Mouse (Mus musculus) embryo, embryonic 9.5 days (tissue): ENCODE data around the gene Knop1.

Experiments
- DNase-seq: peaks from one replicate; pipeline ENCODE4 v3.0.0-alpha.2; 2017; ENCODE audit errors: extremely low spot score

Gene Knop1

DNA sequence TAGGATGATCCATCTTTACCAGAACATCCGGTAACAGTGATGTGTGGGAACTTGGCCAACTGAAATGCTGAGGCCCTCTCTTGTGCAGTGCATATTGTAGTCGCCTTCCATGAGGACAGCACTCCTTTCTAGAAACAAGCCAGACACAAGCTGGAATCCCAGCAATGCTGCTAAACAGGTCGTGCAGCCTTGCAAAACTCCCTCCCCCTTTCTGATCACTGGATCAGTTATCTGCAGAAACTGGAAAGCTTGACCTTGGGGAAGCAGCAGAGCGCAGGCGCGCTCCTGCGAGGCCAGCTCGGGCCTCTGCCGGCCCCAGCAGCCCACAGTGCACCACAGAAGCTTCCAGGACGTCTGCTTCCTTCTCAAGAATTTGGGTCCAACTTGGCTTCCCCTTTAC is 7.3 kb downstream of the Knop1 start:
- DNase-seq, result peak; percentile 26

DNA sequence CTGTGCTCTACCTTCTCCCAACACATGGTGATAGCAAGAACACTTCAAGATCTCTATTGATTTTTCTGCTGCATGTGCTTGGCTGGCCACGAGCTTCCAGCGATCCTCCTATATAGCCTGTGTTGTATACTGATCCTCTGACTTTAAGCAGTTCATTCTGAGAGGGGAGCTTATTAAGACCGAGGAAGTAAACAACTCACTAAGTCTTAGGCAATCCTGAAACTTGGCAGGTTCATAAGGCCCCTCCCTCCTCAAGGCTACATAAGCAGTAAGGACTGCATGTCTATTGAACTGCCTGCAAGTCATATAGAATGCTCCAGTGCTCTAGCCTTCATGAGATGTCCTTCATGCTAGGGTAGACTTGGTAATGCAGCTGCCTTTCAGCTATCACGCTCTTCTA is 9.7 kb downstream of the Knop1 start:
- no peak for DNase-seq

DNA sequence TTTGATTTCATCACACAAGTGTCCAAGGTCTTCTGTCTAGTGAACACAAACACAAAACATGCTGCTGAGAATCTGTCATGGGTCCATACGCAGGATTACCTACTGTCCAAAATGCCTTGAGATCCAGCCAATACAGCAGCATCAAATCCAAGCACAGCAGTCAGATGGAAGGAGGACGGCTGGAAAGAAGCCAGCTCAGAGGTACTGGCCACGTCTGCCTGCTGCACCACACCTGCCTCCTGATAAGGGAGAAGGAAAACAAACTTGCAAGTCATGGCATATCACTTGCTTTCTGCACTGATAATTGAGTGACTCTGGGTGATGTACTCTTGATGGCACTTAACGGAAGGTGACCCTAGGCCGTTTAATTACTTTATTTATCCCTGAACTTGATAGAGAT is 10.9 kb downstream of the Knop1 start:
- DNase-seq, result no peak

DNA sequence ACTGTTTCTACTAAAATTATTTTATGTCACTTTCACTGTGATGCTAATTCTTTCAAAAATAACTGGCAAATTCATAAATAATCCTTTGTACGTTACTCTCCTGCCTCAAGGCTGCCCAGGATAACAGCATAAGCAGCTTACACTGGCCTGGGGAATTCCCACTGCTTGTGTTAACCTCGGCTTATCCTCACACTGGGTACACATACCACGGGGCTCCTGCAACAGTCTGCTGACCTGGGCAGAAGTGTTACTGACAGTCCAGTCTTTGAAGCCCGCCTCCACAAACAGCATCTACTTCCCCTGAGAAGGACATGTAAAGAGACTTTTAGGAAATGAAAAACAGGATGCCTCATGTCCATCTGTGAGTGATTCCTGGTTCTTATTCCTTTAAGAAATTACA is 13.1 kb downstream of the Knop1 start:
- no peak for DNase-seq

DNA sequence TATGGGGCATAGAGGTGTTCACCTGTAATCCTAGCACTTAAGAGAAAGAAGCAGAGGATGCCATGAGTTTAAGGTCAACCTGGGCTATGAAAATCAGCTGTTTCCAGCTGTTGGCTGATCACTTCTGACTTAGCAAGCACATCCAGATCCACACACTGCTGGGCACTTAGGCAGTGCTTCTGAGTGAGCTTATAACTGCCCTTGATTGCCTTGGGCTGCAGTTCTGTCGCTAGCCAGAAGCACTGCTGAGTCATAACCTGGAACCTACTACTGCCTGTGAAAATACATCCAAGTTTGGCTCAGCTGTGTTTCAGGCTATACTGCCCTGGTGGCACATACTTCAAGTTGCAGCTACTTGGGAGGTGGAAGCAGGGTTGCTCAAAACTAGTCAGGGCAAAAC is 14.3 kb downstream of the Knop1 start:
- DNase-seq, result no peak

DNA sequence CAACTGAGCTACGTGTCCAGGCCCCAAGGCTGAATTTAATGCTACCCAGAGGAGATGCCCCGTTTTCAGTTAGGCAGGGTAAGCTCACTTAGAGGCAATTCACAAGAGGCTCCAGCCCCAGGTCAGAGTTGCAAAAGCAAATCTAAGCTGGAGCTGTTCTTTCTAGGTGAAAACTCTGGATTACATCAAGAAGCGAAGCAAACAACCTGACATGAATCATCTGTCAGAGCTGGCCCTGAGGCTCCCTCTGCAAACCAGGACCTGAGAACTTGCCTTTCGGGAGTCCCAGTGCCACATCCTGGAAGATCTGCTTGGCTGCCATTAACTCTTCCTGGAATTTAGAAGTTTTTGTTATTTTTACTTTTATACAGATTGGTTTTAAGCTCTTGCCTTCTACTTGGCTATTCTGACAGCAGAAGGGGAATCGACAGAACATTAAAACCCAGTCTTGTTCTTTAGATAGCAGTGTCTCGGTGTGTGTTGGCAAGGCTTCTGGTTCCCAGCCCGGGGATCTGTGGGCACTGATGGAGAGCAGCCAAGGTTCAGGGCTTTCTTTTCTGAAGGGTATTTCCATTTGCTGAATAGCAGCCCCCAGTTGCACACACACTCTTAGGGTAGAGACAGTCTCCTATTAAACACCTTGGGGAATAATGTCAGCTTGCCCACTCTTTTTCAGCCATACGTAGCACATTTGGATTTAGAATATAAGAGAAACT is 14.9 kb downstream of the Knop1 start:
- no peak for DNase-seq

DNA sequence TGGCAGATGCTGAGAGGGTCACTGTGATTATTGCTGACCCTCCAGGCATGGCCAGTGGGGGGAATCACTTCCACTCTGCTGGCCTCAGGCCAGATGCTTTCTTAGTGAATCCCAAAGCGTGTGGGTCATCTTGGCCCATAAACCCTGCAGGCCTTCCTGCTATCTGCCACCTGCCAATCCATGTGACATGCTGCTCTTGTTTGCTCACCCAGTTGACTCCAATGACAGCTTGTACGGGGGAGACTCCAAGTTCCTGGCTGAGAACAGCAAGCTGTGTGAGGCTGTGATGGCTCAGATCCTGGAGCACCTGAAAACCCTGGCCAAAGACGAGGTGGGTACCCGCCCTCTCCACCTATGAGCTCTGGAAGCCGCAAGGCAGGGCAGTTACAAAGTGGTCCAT is 18.2 kb downstream of the Knop1 start:
- no peak for DNase-seq

DNA sequence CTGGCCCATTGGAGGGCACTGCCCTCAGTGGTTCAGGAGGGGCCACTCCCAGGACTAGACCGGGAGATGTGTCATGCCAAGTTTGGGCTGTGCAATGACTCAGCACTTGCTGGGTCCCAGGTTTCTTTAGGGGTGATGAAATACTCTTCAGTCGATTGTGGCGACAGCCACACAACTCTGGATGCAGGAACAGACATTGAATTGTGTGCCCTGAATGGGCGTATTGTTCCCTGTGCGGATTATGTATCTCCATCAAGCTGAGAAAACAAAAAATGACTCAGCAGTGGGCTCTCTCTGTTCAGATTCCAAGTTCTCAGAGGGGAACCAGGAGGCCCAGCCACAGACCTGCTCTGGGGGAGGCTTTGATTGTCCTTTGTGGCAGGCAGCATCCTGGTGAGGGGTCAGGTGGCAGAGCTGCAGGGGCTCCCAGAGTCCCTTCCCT is 28.1 kb downstream of the Knop1 start:
- no peak for DNase-seq

DNA sequence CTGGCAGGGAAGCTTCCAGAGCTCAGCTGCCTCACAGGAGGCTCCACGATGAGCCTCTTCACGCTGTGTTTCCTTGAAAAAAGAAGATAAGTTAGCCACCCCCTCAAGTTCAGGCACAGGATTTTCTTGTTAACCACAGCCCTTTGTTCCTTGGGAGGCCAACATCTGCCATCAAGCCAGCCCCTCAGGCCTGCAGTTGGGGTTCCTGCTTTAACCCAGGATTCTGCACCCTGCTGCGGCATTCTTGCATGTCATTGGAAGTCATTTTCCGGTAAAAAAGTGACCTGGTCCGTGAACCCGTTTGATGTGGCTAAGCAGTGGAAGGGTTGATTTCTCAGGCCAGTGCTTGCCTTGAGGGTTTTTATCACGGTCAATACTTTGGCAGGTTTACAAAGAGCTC is 31.6 kb downstream of the Knop1 start:
- no peak for DNase-seq

DNA sequence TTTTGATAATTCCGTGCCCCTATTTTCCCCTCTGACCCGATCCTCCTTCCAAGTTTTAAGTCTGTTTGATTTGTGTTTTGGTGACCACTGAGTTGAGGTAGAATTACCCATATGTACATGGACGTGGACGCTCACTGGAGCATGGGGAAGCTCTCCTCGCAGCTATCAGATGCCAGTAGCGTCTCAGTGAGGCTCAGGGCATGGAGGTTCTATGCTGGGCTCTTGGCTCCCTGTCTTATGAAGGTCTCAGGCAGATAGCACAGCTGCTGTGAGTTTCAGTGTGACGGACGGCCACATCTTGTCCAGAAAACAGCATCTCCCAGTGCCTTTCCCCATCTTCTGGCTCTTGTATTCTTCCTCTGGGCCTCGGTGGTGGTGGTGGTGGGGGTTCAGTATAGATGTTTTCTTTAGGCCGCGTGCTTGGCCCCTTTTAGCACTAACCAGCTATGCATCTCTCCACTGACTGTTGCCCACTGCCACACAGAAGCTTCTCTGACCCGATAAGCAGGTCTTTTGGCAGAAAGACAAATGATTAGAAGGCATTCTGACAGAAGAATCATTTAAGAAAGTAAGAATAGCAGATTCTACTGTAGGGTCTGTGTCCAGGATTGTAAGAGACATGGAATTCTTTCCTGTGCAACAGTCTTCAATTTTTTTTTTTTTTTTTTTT is 34.0 kb downstream of the Knop1 start:
- DNase-seq, result no peak

DNA sequence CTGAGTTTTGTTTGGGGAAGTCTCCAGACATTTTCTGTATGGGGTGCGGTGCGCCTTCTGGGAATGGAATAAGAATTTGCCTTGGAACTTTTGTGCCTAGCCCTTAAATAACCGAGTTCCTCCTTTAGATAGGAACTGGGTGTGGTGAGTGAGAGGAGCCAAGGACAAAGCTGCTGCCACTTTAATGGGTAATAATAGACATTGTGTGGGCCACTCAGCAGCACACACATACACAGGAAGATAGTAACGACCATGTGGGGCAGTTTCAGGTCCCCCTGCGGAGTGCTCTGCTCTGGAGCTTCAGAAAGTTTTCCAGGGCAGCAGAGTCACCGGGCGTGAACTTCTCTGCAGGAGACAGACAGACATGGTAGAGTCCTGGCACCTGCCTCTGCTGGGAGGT is 34.7 kb downstream of the Knop1 start:
- DNase-seq, result no peak

DNA sequence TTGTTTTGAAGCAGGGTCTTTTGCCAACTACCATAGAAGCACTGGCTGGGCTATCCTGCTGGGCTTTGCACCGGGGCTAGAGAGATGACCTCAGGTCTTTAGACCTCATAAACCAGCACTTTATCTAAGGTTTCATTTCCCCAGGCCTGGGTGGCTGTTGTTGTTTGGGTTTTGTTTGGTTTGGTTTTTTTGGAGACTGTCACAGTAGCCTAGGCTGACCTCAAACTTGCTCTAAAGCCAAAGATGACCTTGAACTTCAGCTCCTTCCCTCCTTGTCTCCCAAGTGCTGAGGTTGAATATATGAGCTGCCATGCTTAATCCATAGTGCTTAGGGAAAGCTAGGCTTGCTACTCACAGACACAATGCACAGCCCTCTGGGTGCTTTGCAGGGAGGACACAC is 36.4 kb downstream of the Knop1 start:
- DNase-seq, result no peak

DNA sequence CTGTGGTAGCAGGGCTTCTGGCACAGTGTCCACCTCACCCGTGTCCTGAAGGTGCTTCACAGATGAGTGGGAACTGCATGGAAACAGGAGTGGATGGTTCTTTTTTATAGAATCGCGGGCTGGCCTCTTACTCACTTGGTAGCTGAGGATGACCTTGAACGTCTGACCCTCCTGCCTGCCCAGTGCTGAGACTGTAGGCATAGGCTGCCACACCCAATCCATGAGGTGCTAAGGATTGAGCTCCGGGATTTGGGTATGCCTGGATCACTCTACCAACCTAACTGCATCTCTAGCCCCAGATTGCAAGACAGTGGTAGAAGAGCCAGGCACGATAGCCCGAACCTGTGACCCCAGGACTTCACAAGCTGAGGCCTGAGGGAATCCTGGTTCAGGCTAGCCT is 38.3 kb downstream of the Knop1 start:
- no peak for DNase-seq

DNA sequence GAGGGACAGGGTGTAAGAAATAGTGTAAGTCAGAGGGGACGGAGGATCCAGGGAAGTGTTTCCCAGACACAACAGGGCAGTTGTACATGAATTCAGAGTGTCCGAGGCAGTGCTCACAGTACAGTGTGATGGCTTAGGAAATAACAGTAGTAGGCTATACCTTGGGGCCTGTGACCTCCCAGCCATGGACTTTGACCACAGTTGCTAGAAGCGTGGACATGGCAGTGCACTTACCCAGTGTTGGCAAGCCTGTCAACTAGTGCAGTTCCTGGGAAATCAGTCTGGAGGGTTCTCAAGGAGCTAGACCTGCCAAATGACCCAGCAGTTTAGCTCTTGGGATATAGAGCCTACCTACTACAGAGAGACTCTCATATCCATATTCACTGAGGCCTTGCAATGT is 39.8 kb downstream of the Knop1 start:
- DNase-seq, result no peak

DNA sequence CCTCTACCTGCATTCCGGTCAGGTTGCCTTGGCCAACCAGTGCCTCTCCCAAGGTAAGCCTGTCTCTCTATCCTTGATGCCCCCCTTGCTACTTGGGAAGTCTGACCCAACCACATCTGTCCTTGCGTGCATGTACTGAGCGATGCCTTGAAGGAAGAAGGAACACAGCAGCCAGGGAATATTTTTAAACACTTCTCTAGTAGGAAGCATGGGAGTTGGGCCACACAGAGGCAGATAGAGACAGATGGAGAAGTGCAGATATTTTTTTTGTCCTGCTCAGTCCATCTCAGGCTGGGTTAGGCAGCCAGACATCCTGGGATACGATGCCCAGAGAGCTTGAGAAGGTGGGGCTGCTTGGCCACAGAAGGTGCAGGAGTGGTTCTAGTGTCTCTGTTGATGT is 42.5 kb downstream of the Knop1 start:
- no peak for DNase-seq

DNA sequence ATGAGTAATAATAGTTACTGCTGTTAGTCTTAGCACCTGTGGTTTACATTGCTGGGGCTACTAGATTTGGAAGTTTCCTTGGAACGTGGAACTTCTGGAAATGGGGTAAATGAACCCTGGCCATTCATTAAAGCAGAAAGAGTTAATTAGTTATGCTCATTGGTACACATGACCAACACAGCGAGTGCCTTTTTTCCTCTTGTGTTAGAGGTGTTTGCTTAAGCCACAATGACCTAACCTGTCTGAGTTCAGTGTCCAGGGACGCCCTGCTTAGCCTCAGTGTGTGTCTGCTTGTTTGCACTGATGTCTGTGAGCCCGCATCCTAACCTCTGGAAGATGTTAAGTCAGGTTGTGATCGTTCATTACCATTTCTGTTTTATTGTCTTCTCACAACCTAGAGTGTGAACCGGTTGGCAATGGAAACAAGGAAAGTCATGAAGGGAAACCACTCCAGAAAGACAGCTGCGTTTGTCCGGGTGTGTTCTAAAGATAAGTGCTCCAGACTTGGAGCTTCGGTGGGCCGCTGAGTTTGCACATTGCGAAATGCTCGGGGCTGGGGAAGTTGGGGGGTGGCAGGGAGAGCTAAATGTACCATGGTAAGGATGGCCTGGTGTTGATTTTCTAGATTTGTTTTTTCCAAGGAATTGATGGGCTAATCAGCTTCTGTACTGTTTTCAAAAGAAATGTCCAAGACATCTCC is 44.5 kb downstream of the Knop1 start:
- no peak for DNase-seq

DNA sequence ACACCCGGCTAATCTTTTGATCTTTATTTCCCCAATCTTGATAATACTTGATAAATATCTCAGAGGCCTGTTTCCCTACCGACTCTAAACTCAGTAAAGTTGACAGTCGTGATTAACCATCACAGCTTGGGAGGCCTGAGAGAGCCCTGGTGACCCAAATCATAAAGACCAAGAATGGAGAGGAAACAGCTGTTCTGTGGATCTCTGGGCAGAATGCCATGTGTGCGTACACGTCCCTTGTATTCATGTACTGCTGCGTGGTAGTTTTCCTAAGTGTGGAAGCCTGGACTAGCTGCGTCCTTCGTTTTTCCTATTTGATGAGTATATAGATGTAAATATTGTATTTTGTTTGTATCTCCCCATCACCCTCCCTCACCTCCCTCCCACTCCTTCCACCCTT is 48.2 kb downstream of the Knop1 start:
- DNase-seq, result no peak

DNA sequence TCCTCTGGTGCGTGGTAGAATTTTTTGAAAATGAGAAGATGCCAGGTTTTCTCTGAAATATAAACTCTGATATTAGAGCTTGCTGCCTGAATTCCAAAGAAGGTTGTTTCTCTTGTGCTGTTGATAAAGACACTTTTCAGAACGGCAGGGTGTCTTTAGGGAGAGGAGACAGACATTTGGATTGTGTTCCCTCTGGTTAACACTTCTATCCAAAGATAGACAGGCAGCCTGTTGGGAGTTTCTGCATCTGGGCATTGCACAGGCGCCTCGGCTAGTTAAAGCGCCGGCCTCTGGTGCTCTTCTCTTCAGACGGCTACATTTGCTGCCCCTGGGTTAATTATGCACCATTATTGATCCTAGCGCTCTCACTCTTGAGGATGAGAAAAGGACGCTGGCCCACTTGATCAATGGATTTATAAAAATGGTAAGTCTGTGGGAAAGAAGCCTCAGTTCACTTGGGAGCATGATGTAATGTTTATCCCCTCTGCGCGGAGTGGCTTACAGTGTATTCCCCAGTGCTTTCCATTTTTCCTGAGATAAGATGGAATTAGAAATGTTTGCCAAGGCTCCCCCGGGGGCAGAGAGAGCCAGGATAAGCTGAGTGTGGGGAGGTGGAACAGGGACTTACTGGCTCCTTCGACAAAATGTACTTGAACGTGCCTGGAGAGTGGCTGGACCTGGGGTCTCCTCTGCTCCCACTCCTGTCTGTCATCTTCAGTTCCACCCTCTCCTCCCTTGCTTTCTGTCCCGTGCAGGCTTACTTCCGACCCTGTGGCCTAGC is 49.2 kb downstream of the Knop1 start:
- DNase-seq, result no peak

DNA sequence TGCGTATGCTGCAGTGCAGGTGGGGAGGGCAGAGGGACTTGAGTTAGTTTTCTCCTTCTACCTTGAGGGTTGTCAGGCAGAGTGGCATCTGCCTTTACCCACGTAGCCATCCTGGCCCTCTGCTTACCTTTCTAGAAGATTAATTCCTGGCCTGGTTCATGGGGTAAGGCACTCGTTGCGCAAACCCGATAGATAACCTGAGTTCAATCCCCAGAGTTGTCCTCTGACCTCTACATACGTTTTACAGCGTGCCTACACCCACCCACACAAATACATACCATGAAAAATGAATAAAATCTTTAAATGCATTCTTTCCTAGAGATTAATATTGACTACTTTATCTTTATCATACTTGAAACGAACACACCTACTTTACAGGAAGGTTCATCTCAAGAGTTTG is 52.6 kb downstream of the Knop1 start:
- DNase-seq, result no peak

DNA sequence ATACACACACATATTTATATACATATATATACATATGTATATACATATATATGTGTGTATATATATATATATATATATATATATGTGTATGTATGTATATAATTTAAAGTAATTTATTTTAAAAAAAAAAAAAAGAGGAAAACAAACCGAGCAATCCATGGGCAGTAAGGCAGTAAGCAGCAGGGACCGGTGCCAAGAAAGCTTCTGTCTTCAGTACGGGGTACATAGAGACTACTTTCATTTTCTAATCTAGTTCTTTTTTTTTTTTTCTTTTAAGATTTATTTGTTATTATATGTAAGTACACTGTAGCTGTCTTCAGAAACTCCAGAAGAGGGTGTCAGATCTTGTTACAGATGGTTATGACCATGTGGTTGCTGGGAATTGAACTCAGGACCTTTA is 54.3 kb downstream of the Knop1 start:
- no peak for DNase-seq

DNA sequence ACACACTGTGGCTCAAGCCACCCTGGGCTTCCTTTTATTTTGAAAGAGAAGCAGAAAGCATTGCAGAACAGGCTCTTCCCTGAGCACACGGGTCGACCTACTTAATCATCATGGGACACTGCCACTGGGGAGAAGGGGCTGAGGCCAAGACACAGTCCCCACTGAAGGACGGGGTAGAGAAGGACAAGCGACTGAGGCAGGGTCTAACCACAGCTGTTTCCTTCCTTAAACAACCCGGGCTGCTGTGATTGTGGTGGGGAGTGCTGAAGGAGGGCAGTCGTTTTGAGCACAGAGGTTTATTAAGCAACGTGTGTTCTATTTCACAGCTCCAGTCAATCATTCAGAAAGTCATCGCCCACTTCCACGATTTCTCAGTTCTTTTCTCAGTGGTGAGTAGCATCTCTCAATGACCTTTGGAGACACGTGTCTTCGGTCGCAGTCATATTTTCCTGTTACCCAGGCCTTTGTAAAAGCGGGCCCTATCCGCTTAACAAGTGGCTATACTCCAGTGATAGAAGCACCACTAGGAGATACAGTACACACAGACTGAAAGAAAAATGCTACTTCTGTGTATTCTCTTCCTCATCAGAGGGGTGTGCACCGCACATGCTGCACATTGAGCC is 55.8 kb downstream of the Knop1 start:
- no peak for DNase-seq

DNA sequence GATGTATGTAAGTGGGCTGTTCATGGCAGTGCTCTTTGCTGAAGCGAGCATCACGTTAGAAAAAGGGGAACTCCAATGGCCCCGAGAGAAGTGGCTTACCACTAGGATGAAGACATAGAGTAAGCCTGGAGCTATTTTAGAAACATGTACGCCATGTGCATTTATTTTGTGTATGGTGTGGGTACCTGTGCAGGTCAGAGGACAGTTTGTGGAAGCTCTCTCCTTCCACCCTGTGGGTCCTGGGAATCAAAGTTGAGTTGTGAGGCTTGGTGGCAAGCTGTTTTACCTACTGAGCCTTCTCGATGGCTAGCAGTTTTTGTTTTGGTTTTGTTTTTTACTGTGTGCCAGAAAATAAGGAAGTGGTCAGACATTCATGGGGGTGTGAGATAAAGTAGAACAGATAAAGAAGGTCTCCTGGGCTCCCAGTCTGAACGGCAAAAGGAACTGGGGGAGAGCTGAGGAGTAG is 57.9 kb downstream of the Knop1 start:
- DNase-seq, result no peak
